Mouse (Mus musculus): Measurements from ENCODE around the gene Jph3.

DNA sequence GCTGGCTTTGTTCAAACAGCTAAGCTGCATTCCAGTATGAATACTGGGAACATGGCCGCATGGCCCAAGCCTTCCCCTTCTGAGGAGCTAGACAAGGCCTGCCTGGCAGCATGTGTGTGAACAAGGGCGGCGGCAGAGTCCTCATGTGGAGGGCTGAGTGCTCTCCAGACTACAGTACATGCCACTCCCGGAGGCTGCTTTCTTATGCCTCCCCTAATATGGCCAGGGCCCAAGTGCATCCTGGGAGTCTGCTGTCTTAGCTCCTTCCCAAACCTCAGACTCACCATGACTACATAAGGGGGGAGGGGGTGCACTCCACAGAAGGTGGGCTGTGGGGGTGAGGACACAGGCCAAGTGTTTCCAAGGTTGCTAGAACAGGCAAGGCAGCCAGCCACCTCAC, 63.2 kb downstream of the Jph3 start:
- TF ChIP-seq GATA1 (IDR thresholded peaks at IDR 0.05; ENCODE audit: borderline replicate concordance, low read length), result no peak
- no peak for TF ChIP-seq FLI1 (IDR thresholded peaks at IDR 0.05; ENCODE audit: low read length)
